Mouse (Mus musculus): Measurements from ENCODE around the gene Zkscan6.

Zkscan6 gene

GRCm38 (mm10) chr11:65812088-65812487 lies 5.1 kb downstream of the Zkscan6 start:
- DNase-seq (ENCODE audit: low spot score in 2 of 2): no peak

- no peak for DNase-seq (ENCODE audit: low spot score in 2 of 2)
Measured at GRCm38 (mm10) chr11:65814381-65814780, 7.4 kb downstream of the Zkscan6 start.

- no peak for DNase-seq (ENCODE audit: low spot score in 2 of 2)
Measured at GRCm38 (mm10) chr11:65816237-65816636, 9.3 kb downstream of the Zkscan6 start.

- DNase-seq (ENCODE audit: low spot score in 2 of 2): no peak
Measured at GRCm38 (mm10) chr11:65818193-65818592, 11.2 kb downstream of the Zkscan6 start.

GRCm38 (mm10) chr11:65820280-65820679 lies 13.3 kb downstream of the Zkscan6 start:
- DNase-seq (ENCODE audit: low spot score in 2 of 2): no peak

GRCm38 (mm10) chr11:65820877-65821276 lies 13.9 kb downstream of the Zkscan6 start:
- peak in 1 of 2 experiments; percentile 74 for DNase-seq (ENCODE audit: low spot score in 2 of 2)

- DNase-seq (ENCODE audit: low spot score in 2 of 2): no peak
Measured at GRCm38 (mm10) chr11:65824556-65824955, 17.6 kb downstream of the Zkscan6 start.

GRCm38 (mm10) chr11:65838999-65839398 lies 32.0 kb downstream of the Zkscan6 start:
- peak in 1 of 2 experiments; percentile 44 for DNase-seq (ENCODE audit: low spot score in 2 of 2)

GRCm38 (mm10) chr11:65846446-65846845 lies 39.5 kb downstream of the Zkscan6 start:
- DNase-seq (ENCODE audit: low spot score in 2 of 2): no peak

- no peak for DNase-seq (ENCODE audit: low spot score in 2 of 2)
Measured at GRCm38 (mm10) chr11:65852066-65852465, 45.1 kb downstream of the Zkscan6 start.

- no peak for DNase-seq (ENCODE audit: low spot score in 2 of 2)
Measured at GRCm38 (mm10) chr11:65861476-65861875, 54.5 kb downstream of the Zkscan6 start.

GRCm38 (mm10) chr11:65877146-65877775 lies 70.3 kb downstream of the Zkscan6 start:
- no peak for DNase-seq (ENCODE audit: low spot score in 2 of 2)
